Mouse (Mus musculus) kidney, adult 2 months (tissue): Measurements from ENCODE around the gene Phf14. TPM values are rescaled to one million over a fixed set of nuclear protein-coding genes. Genes with fewer than 3 reads are reported as not detected.
"Not testable (repeated sequence)": the region's sequence is repeated elsewhere in the genome, so short reads cannot be mapped to it uniquely, and the experiment has no call there.

Source experiments
- DNase-seq: peaks from one replicate; pipeline ENCODE4 v3.0.0; 2021
- H3K27ac ChIP-seq: fragments of 200-500 bp; 2 replicates; pipeline ENCODE4 v1.5.1; 2012; ENCODE audit warnings: low read depth, low read length, control low read depth, inconsistent platforms; ENCODE audit not compliant: insufficient read depth
- H3K27me3 ChIP-seq: fragments of 200-500 bp; replicated peaks from 2 replicates; pipeline ENCODE4 v1.6.1; 2012; ENCODE audit warnings: mild to moderate bottlenecking, moderate library complexity, low read length, inconsistent platforms; ENCODE audit not compliant: control insufficient read depth, insufficient read depth
- H3K36me3 ChIP-seq: fragments of 200-500 bp; 2 replicates; pipeline ENCODE4 v1.6.1; 2012; ENCODE audit warnings: mild to moderate bottlenecking, moderate library complexity, low read length, inconsistent platforms; ENCODE audit not compliant: control insufficient read depth, insufficient read depth
- H3K4me1 ChIP-seq: fragments of 200-500 bp; 2 replicates; pipeline ENCODE4 v1.6.1; 2011; ENCODE audit warnings: low read length; ENCODE audit not compliant: control insufficient read depth, insufficient read depth
- H3K4me3 ChIP-seq: fragments of 200-500 bp; 2 replicates; pipeline ENCODE4 v1.5.1; 2011; ENCODE audit warnings: mild to moderate bottlenecking, low read depth, low read length, control low read depth; ENCODE audit not compliant: insufficient read depth
- CTCF ChIP-seq: fragments of 200-500 bp; conservative IDR thresholded peaks from 2 replicates; pipeline ENCODE4 v1.5.1; 2011; ENCODE audit warnings: low read depth, mild to moderate bottlenecking, control low read depth, low read length, moderate library complexity, mixed read lengths; ENCODE audit not compliant: insufficient read depth, insufficient read length
- POLR2A ChIP-seq: fragments of 200-500 bp; IDR thresholded peaks from one replicate; pipeline ENCODE4 v1.6.1; 2011; ENCODE audit warnings: low read depth, low read length, control low read depth
- WGBS: fragments of 180-500 bp; shearing (Covaris S2); methylation state at CpG from one replicate; pipeline ENCODE4 v1.1.7; 2018; 5-methylcytosine and 5-hydroxymethylcytosine counted together
- polyA plus RNA-seq: library from polyadenylated mRNA; depleted of rRNA; stranded (reverse); fragments of >200 nt; gene quantifications from 2 replicates; pipeline ENCODE4 v1.2.3, GENCODE M21; 2012; rRNA removed

Gene Phf14
- polyA plus RNA-seq, 1 experiment, result 7.0 TPM

DNA sequence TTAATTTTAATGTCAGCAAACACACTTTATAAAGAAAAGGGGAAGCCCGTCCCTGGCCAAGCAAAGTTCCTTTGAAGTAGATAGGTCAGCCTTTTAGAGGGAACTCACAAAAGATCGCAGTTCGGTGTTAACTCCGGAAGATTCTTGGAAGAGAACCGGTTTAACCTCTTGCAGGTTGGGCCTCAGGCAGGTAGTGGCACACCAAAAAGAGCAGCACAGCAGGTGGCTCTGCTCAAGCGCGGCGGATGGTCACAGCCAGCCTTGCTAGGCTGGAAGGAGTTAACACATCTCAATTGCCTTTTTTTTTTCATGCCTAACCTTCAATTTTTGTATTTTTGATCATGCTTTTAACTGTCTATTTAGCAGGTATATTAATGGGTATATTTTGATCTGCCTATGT is 200.2 kb downstream of the Phf14 start:
- Histone ChIP-seq H3K36me3 (no peaks in the 10 kb centered on the region), H3K27me3 (no peaks in the 10 kb centered on the region), H3K4me3 (no peak overlapping the region), H3K27ac (no peak overlapping the region), H3K4me1 (no peaks in the 10 kb centered on the region)
- no peak for TF ChIP-seq POLR2A
- TF ChIP-seq CTCF, result no peak
- 36% methylated on average over 8 of the region's 8 CpGs for WGBS
- no peak for DNase-seq

DNA sequence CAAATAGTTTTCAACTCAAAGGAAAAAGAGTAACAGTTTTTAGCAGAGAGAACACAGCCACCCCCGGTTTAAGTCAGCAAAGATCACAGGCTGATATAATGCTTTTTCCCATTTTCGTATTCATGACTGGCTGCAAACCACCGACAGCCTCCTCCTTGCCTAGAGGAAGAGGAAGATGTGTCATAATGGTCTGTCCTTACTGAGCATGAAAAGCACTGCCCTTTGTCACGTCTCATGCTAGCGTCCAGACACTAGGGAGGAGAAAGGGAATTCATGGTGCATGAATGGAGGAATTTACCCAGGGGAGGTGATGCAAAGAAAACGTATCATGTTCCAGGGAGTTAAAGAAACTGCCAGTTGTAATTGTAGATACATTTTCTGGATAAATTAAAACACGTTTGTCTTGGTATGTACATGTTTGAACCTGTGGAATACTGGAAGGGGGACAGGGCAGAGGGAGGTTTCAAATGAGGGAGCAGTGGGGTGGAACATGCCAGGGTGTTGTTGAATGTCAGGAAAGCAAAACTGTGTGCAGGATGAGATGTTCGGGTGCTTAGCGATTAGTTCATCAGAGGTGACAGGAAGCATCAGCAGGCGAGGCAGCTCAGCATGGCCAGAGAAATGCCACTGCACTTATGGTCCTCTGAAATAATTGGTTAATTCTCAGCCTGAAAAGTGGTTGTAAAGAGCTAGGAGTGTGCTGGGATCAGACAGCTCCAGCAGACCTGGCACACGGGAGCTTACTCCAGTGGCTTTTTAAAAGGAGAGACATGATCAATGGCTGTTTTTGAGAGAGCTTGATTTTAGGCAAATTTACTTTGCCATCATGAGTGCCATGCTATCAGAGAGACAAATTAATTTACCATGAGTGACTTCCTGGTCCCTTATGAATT is 209.6 kb downstream of the Phf14 start:
- no peak for TF ChIP-seq CTCF
- no peak for TF ChIP-seq POLR2A
- DNase-seq, result no peak
- H3K36me3 ChIP-seq, result no peaks in the 10 kb centered on the region
- H3K4me1 ChIP-seq, result no peaks in the 10 kb centered on the region
- no peaks in the 10 kb centered on the region for H3K27me3 ChIP-seq
- WGBS, result 23% methylated on average over 11 of the region's 11 CpGs
- H3K27ac ChIP-seq, result no peak overlapping the region
- H3K4me3 ChIP-seq, result no peak overlapping the region

DNA sequence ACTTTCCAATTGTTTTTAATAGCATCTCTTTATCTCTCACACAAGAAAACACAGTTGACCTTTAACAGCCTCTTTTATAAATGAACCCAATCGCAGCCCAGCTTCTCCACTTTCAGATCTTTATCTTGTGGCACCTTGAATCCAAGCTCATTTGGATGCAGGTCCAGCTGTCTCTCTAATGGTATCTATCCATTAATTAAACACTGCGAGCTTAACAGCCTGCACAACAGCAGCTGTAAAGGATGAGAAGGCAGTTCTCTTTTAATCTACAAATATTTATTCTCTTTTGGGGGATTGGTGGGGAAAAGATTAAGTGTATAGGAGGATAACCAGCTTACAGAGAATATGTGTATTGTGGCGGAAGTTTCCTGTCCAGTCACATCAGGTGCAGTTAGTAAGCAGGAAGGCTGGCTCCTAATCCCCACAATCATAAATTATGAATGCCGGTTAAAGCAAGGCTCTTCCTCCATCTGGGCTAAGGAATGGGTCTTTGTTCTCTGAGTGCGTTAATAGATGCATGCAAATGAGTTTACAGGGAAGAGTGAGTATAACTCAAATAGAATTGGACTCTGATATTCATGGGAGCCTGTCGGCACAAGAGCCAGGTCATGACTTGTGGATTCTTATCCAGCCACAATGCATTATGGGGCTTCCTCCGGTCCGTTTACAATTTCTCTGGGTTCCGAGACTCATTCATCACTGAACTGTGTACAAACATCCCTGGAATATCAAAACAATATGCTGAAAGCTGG is 210.4 kb downstream of the Phf14 start:
- WGBS, result 19% methylated on average over 9 of the region's 9 CpGs
- Histone ChIP-seq H3K4me1 (no peaks in the 10 kb centered on the region), H3K36me3 (no peaks in the 10 kb centered on the region), H3K4me3 (no peak overlapping the region), H3K27ac (no peak overlapping the region), H3K27me3 (no peaks in the 10 kb centered on the region)
- no peak for TF ChIP-seq POLR2A
- no peak for TF ChIP-seq CTCF
- peak; percentile 17 for DNase-seq

DNA sequence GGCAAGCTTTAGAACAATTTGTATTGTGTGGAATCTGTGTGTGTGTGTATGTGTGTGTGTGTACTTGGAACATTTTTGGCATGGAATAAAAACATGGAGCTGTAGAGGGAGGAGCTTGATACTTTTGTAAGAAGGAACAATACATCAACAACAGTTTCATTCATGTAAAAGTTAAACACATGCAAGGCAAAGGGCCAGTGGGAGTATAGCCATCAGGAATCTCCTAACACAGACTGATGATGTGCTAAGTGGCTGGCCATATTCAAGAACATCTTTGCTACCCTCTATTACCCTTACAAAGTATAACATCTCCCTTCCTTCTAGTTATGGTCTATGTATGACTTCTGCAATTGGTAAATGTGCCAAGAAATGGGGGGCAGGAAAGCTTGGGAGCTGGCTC is 215.2 kb downstream of the Phf14 start:
- no peaks in the 10 kb centered on the region for H3K4me1 ChIP-seq
- DNase-seq, result no peak
- H3K36me3 ChIP-seq, result no peaks in the 10 kb centered on the region
- TF ChIP-seq POLR2A, result no peak
- no peak for TF ChIP-seq CTCF
- H3K4me3 ChIP-seq, result no peak overlapping the region
- no peaks in the 10 kb centered on the region for H3K27me3 ChIP-seq
- H3K27ac ChIP-seq, result no peak overlapping the region

DNA sequence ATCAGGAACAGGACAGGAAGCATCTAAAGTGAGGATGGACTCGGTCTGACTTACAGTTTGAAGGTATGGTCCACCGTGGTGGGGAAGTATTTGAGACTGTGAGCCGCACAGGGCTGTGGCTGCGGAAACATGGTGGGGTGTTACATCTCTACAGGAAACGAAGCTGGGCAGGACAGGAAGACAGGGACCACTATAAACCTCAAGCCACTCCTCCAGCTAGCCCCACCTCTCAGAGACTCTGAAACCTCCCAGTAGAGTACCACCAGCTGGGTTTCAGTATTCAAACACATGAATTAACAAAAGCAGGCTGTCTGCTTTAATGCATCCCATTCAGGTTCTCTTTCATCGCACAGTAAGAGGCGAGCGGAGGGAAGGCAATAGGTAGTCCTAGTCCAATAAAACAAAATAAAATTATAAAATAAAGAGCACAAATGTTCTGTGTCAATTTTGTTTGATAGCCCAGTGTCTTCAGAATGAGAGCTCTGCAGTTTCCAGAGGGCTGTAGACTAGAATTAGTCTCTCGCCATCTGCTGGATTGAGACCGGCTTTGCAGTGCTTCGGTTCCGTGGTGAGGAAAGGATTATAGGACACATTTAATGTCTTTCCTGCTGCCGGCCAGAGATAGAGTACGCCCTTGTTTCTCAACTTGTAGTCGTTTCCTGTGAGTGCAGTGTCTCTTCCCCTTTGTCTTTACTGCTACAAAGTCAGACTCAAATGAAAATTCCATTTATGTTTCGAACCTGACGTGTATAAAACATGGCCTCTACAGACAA is 217.6 kb downstream of the Phf14 start:
- DNase-seq, result peak; percentile 74
- TF ChIP-seq CTCF (peak; percentile 77), POLR2A (no peak)
- no peaks in the 10 kb centered on the region for H3K27me3 ChIP-seq
- 27% methylated on average over 17 of the region's 17 CpGs for WGBS
- H3K4me1 ChIP-seq, result no peaks in the 10 kb centered on the region
- H3K27ac ChIP-seq, result no peak overlapping the region
- H3K36me3 ChIP-seq, result no peaks in the 10 kb centered on the region
- no peak overlapping the region for H3K4me3 ChIP-seq

DNA sequence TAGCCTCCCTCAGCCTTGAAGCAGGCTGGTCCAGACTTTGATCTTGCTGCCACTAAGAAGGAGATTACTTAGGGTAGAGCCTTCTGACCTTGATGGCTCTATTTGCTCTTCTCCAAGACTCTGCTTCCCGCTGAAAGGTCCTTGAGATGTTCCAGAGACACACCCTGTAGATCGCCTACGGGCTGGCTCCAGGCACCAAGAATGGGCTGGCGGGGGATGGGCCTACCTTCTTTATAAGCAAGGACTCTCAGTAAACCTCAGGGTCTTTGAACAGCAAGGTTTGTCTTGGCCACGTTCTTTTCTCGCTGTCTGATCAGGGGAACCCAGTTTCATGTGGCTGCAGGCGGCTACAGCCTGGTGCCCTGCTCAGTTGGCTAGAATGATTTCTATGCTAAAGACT is 219.0 kb downstream of the Phf14 start:
- not testable (repeated sequence) for H3K27me3 ChIP-seq, H3K4me3 ChIP-seq, H3K36me3 ChIP-seq, H3K27ac ChIP-seq, DNase-seq, H3K4me1 ChIP-seq
- 87% methylated on average over 7 of the region's 7 CpGs for WGBS

DNA sequence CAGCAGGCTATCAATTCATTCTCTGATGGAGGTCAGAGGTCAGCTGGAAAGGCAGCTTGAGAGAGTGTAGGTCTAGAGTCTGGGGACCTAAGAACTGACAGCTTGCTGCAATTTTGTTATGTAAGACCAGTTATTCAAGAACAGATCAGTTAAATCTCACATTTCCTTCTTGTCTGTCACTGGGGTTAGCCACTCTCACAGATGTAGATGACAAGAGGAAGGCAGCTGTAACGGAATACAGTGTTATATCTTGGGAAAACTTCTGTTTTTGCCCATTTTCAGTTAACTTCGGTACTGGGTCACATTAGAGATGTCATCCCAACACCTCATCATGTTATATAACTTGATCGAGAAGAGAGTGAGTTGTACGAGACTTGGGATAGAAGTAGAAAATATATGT is 219.7 kb downstream of the Phf14 start:
- H3K27me3 ChIP-seq, result no peaks in the 10 kb centered on the region
- no peaks in the 10 kb centered on the region for H3K4me1 ChIP-seq
- 87% methylated on average over 4 of the region's 4 CpGs for WGBS
- no peak for DNase-seq
- no peak overlapping the region for H3K27ac ChIP-seq
- no peak overlapping the region for H3K4me3 ChIP-seq
- no peaks in the 10 kb centered on the region for H3K36me3 ChIP-seq
- TF ChIP-seq POLR2A (no peak), CTCF (no peak)

Other genes starting within 250 kb of the Phf14 start
- gene Ndufa4, start 312 bp upstream of the Phf14 start, polyA plus RNA-seq, result 1,401 and 1,702 TPM in 2 replicates